Mouse (Mus musculus): ENCODE data around the gene Lypd4. TPM values are rescaled to one million over a fixed set of nuclear protein-coding genes. Genes with fewer than 3 reads are reported as not detected.
A peak's percentile ranks its signal among the peaks of the same experiment; 100 is the strongest.

Gene Lypd4
- polyA plus RNA-seq, 1 experiment from 2014 or later: not detected

GRCm38 (mm10) chr7:24861913-24862312, 7.8 kb downstream of the Lypd4 start, which contains the start of gene Gm9844:
TSS of gene Gm9844 (plus strand) at chr7:24862213.
- H3K4me3 ChIP-seq (ENCODE audit: low read depth, low read length): no peak within 1 kb of the TSS
- 88% methylated on average over 7 of the region's 7 CpGs for WGBS
- DNase-seq (ENCODE audit: low spot score): no peak

DNA sequence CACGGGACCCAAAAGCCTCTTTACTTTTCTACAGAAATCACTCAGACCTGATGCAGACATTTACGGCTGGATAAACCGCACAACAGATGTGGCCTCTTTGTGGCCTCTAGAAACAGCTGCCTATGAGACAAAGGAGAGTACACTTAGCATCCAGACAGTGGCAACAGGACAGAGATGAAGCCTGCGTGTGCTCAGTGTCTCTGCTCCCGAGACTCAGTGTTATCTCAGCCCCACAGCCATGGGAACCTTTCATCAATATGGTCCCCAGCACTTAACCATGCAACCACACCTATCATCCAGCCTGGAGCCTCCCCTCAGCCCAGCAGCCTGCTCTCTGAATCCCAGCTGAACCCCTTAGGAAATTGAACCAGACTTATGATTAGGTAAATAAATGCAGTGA, 10.5 kb downstream of the Lypd4 start:
- no peaks in the 10 kb centered on the region for H3K9me3 ChIP-seq (ENCODE audit: control insufficient read depth, low read length)
- DNase-seq (ENCODE audit: low spot score): no peak
- H3K27me3 ChIP-seq (ENCODE audit: control insufficient read depth, insufficient read depth, low read length): no peaks in the 10 kb centered on the region
- 74% methylated on average over 5 of the region's 5 CpGs for WGBS
- no peaks in the 10 kb centered on the region for H3K36me3 ChIP-seq (ENCODE audit: control insufficient read depth, insufficient read depth, low read length)
- no peaks in the 10 kb centered on the region for H3K4me1 ChIP-seq (ENCODE audit: control insufficient read depth, insufficient read depth, low read length)
- H3K27ac ChIP-seq (replicated peaks; ENCODE audit: low read depth, low read length): no peak overlapping the region
- H3K4me2 ChIP-seq (ENCODE audit: low read depth, severe bottlenecking): no peak overlapping the region
- H3K4me3 ChIP-seq (ENCODE audit: low read depth, low read length): no peak overlapping the region
- no peak overlapping the region for H3K9ac ChIP-seq (ENCODE audit: low read length)
- ATAC-seq (ENCODE audit: insufficient number of reproducible peaks, low FRiP score, low TSS enrichment, low read depth): no peak

More at GRCm38 (mm10) chr7:24861913-24862312, 7.8 kb downstream of the Lypd4 start, which contains the start of gene Gm9844:
- no peak within 1 kb of the TSS for H3K27ac ChIP-seq (replicated peaks; ENCODE audit: low read depth, low read length)
- no peak within 1 kb of the TSS for H3K4me2 ChIP-seq (ENCODE audit: low read depth, severe bottlenecking)
- no peak for ATAC-seq (ENCODE audit: insufficient number of reproducible peaks, low FRiP score, low TSS enrichment, low read depth)
- no peak within 1 kb of the TSS for H3K9ac ChIP-seq (ENCODE audit: low read length)
- H3K4me1 ChIP-seq (ENCODE audit: control insufficient read depth, insufficient read depth, low read length): no peaks in the 10 kb centered on the region
- H3K27me3 ChIP-seq (ENCODE audit: control insufficient read depth, insufficient read depth, low read length): no peaks in the 10 kb centered on the region
- no peaks in the 10 kb centered on the region for H3K36me3 ChIP-seq (ENCODE audit: control insufficient read depth, insufficient read depth, low read length)
- no peaks in the 10 kb centered on the region for H3K9me3 ChIP-seq (ENCODE audit: control insufficient read depth, low read length)

DNA sequence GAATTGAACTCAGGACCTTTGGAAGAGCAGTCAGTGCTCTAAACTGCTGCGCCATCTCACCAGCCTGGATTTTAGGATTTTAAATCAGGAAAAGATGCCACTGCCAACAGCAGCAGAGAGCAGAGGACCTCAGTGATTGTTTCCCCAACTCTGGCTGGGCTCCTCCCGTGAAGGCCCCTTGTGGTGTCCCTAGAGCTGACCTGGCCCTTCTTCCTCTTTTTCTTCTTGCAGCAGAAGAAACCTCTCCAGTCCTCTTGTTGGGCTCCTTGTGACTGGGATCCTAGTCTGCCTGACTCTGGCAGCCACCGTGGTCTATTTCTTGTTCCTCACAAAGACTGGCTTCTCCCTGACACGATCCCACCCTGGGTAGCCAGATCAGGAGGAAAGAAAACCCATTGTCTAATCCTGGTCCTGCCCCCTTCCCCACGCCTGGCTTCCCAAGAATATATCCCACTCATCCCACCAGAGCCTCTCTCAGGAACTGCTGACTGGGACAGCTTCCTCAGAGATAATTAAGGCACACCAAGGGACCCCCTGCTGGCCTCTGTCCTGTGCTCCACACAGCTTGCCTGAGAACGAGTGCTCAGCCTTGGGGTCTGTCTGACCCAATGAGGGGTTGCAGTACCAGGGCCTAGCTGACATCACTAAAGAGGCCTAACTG, 13.2 kb downstream of the Lypd4 start:
- no peak overlapping the region for H3K4me2 ChIP-seq (ENCODE audit: low read depth, severe bottlenecking)
- H3K36me3 ChIP-seq (ENCODE audit: control insufficient read depth, insufficient read depth, low read length): no peaks in the 10 kb centered on the region
- no peak overlapping the region for H3K27ac ChIP-seq (replicated peaks; ENCODE audit: low read depth, low read length)
- H3K9ac ChIP-seq (ENCODE audit: low read length): no peak overlapping the region
- DNase-seq (ENCODE audit: low spot score) (no peak), ATAC-seq (ENCODE audit: insufficient number of reproducible peaks, low FRiP score, low TSS enrichment, low read depth) (no peak)
- H3K27me3 ChIP-seq (ENCODE audit: control insufficient read depth, insufficient read depth, low read length): no peaks in the 10 kb centered on the region
- H3K9me3 ChIP-seq (ENCODE audit: control insufficient read depth, low read length): no peaks in the 10 kb centered on the region
- WGBS: 56% methylated on average over 6 of the region's 6 CpGs
- H3K4me1 ChIP-seq (ENCODE audit: control insufficient read depth, insufficient read depth, low read length): peaks cover 5% of the 10 kb centered on the region; the same call in 1 of the 2 replicates
- no peak overlapping the region for H3K4me3 ChIP-seq (ENCODE audit: low read depth, low read length)

- DNase-seq (ENCODE audit: low spot score) (peak; percentile 28), ATAC-seq (ENCODE audit: insufficient number of reproducible peaks, low FRiP score, low TSS enrichment, low read depth) (no peak)
- Histone ChIP-seq H3K36me3 (ENCODE audit: control insufficient read depth, insufficient read depth, low read length) (no peaks in the 10 kb centered on the region), H3K27ac (replicated peaks; ENCODE audit: low read depth, low read length) (no peak overlapping the region), H3K27me3 (ENCODE audit: control insufficient read depth, insufficient read depth, low read length) (no peaks in the 10 kb centered on the region), H3K9me3 (ENCODE audit: control insufficient read depth, low read length) (no peaks in the 10 kb centered on the region), H3K4me1 (ENCODE audit: control insufficient read depth, insufficient read depth, low read length) (peaks cover 5% of the 10 kb centered on the region; the same call in 1 of the 2 replicates), H3K4me2 (ENCODE audit: low read depth, severe bottlenecking) (no peak overlapping the region), H3K4me3 (ENCODE audit: low read depth, low read length) (no peak overlapping the region), H3K9ac (ENCODE audit: low read length) (no peak overlapping the region; the same call in 1 of the 2 replicates)
- 32% methylated on average over 7 of the region's 7 CpGs for WGBS
Measured at GRCm38 (mm10) chr7:24853695-24854094, 16.0 kb downstream of the Lypd4 start.

- no peak for ATAC-seq (ENCODE audit: insufficient number of reproducible peaks, low FRiP score, low TSS enrichment, low read depth)
- H3K27me3 ChIP-seq (ENCODE audit: control insufficient read depth, insufficient read depth, low read length): no peaks in the 10 kb centered on the region
Measured at GRCm38 (mm10) chr7:24853233-24853563, 16.5 kb downstream of the Lypd4 start.

DNA sequence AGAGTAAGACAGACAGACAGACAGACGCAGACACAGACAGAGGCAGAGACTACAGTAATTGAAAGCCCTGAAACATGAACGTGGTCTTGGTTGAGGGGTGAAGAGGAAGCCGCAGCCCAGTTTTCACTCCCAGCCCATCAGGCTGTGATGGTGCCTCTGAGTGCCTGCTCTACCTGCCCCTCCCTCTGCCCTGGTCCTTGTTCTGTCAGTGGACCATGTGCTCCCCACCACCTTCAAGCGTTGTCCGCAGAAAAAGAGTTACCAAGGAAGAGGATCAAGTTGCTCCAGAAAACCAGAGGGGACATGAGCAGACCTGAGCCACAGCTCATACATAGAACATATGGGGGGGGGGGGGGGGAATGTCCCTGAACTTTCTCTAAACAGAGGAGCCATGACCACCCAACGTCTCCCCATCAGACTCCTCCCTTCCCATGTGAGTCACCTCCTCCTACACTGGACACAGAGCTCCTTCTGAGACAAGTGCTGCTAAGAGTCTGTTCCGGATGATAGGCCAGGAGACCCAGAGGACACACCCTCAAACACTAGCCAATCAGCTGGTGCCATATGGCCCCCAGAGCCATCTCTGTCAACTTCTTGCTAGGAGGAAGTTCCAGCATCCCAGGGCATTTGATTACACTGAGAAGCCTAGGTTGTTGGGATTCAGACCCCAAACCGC, 17.0 kb downstream of the Lypd4 start:
- no peak for ATAC-seq (ENCODE audit: insufficient number of reproducible peaks, low FRiP score, low TSS enrichment, low read depth)
- DNase-seq (ENCODE audit: low spot score): no peak

More at GRCm38 (mm10) chr7:24853233-24853563, 16.5 kb downstream of the Lypd4 start:
- no peak for DNase-seq (ENCODE audit: low spot score)
- Histone ChIP-seq H3K9me3 (ENCODE audit: control insufficient read depth, low read length) (no peaks in the 10 kb centered on the region), H3K4me2 (ENCODE audit: low read depth, severe bottlenecking) (no peak overlapping the region), H3K27ac (replicated peaks; ENCODE audit: low read depth, low read length) (no peak overlapping the region), H3K4me1 (ENCODE audit: control insufficient read depth, insufficient read depth, low read length) (peaks cover 5% of the 10 kb centered on the region; the same call in 1 of the 2 replicates), H3K9ac (ENCODE audit: low read length) (no peak overlapping the region), H3K4me3 (ENCODE audit: low read depth, low read length) (no peak overlapping the region), H3K36me3 (ENCODE audit: control insufficient read depth, insufficient read depth, low read length) (no peaks in the 10 kb centered on the region)

GRCm38 (mm10) chr7:24851596-24852325, 18.0 kb downstream of the Lypd4 start:
- WGBS: 83% methylated on average over 5 of the region's 5 CpGs
- no peak for ATAC-seq (ENCODE audit: insufficient number of reproducible peaks, low FRiP score, low TSS enrichment, low read depth)
- Histone ChIP-seq H3K9me3 (ENCODE audit: control insufficient read depth, low read length) (no peaks in the 10 kb centered on the region), H3K9ac (ENCODE audit: low read length) (no peak overlapping the region), H3K4me3 (ENCODE audit: low read depth, low read length) (no peak overlapping the region), H3K4me1 (ENCODE audit: control insufficient read depth, insufficient read depth, low read length) (peaks cover 5% of the 10 kb centered on the region; the same call in 1 of the 2 replicates), H3K27me3 (ENCODE audit: control insufficient read depth, insufficient read depth, low read length) (no peaks in the 10 kb centered on the region), H3K36me3 (ENCODE audit: control insufficient read depth, insufficient read depth, low read length) (no peaks in the 10 kb centered on the region), H3K4me2 (ENCODE audit: low read depth, severe bottlenecking) (no peak overlapping the region), H3K27ac (replicated peaks; ENCODE audit: low read depth, low read length) (no peak overlapping the region)
- DNase-seq (ENCODE audit: low spot score): no peak

More for the DNA sequence above, 17.0 kb downstream of the Lypd4 start:
- H3K4me1 ChIP-seq (ENCODE audit: control insufficient read depth, insufficient read depth, low read length): peaks cover 5% of the 10 kb centered on the region; the same call in 1 of the 2 replicates
- no peaks in the 10 kb centered on the region for H3K36me3 ChIP-seq (ENCODE audit: control insufficient read depth, insufficient read depth, low read length)
- no peak overlapping the region for H3K9ac ChIP-seq (ENCODE audit: low read length)
- H3K4me2 ChIP-seq (ENCODE audit: low read depth, severe bottlenecking): no peak overlapping the region
- no peaks in the 10 kb centered on the region for H3K27me3 ChIP-seq (ENCODE audit: control insufficient read depth, insufficient read depth, low read length)
- 79% methylated on average over 8 of the region's 8 CpGs for WGBS
- no peak overlapping the region for H3K4me3 ChIP-seq (ENCODE audit: low read depth, low read length)
- H3K27ac ChIP-seq (replicated peaks; ENCODE audit: low read depth, low read length): no peak overlapping the region
- H3K9me3 ChIP-seq (ENCODE audit: control insufficient read depth, low read length): no peaks in the 10 kb centered on the region

GRCm38 (mm10) chr7:24850899-24851303, 18.8 kb downstream of the Lypd4 start:
- Histone ChIP-seq H3K36me3 (ENCODE audit: control insufficient read depth, insufficient read depth, low read length) (no peaks in the 10 kb centered on the region), H3K9me3 (ENCODE audit: control insufficient read depth, low read length) (no peaks in the 10 kb centered on the region), H3K27ac (replicated peaks; ENCODE audit: low read depth, low read length) (no peak overlapping the region), H3K4me3 (ENCODE audit: low read depth, low read length) (no peak overlapping the region), H3K9ac (ENCODE audit: low read length) (no peak overlapping the region), H3K4me2 (ENCODE audit: low read depth, severe bottlenecking) (no peak overlapping the region), H3K4me1 (ENCODE audit: control insufficient read depth, insufficient read depth, low read length) (peaks cover 5% of the 10 kb centered on the region; the same call in 1 of the 2 replicates), H3K27me3 (ENCODE audit: control insufficient read depth, insufficient read depth, low read length) (no peaks in the 10 kb centered on the region)
- peak; percentile 35 for DNase-seq (ENCODE audit: low spot score)
- ATAC-seq (ENCODE audit: insufficient number of reproducible peaks, low FRiP score, low TSS enrichment, low read depth): no peak
- WGBS: 39% methylated on average over 6 of the region's 6 CpGs
